Mouse (Mus musculus) forebrain, embryonic 15.5 days (tissue): ENCODE results near the gene Prelid1. TPM values are rescaled to one million over a fixed set of nuclear protein-coding genes. Genes with fewer than 3 reads are reported as not detected.

Experiments
- ATAC-seq: fragments of 200-750 bp; cut with Nextera tagmentation; replicated peaks from 2 replicates; pipeline ENCODE4 v1.8.0; 2017; ENCODE audit warnings: mild to moderate bottlenecking, moderate TSS enrichment, moderate library complexity
- H3K27ac ChIP-seq: fragments of 300-500 bp; sonication (generic); replicated peaks from 2 replicates; pipeline ENCODE4 v1.5.1; 2015; ENCODE audit warnings: mild to moderate bottlenecking, inconsistent platforms
- H3K27me3 ChIP-seq: fragments of 300-500 bp; sonication (generic); 2 replicates; pipeline ENCODE4 v1.6.1; 2015; ENCODE audit warnings: inconsistent platforms
- H3K36me3 ChIP-seq: fragments of 300-500 bp; sonication (generic); 2 replicates; pipeline ENCODE4 v1.6.1; 2015; ENCODE audit warnings: mild to moderate bottlenecking, inconsistent platforms
- H3K4me1 ChIP-seq: fragments of 300-500 bp; sonication (generic); 2 replicates; pipeline ENCODE4 v1.6.1; 2015; ENCODE audit warnings: inconsistent platforms
- H3K4me2 ChIP-seq: fragments of 300-500 bp; sonication (generic); replicated peaks from 2 replicates; pipeline ENCODE4 v1.6.1; 2015; ENCODE audit warnings: mild to moderate bottlenecking, inconsistent platforms
- H3K4me3 ChIP-seq: fragments of 300-500 bp; sonication (generic); 2 replicates; pipeline ENCODE4 v1.5.1; 2015; ENCODE audit warnings: mild to moderate bottlenecking, inconsistent platforms
- H3K9ac ChIP-seq: fragments of 300-500 bp; sonication (generic); replicated peaks from 2 replicates; pipeline ENCODE4 v1.6.1; 2015; ENCODE audit warnings: mild to moderate bottlenecking, inconsistent platforms
- H3K9me3 ChIP-seq: fragments of 300-500 bp; sonication (generic); 2 replicates; pipeline ENCODE4 v1.6.1; 2016; ENCODE audit warnings: inconsistent platforms
- WGBS: fragments of 180-500 bp; shearing (Covaris S2); methylation state at CpG from one replicate; pipeline ENCODE4 v1.1.7; 2015; ENCODE audit warnings: mixed read lengths; 5-methylcytosine and 5-hydroxymethylcytosine counted together
- polyA plus RNA-seq: library from polyadenylated mRNA; unstranded; fragments of >200 nt; fragmentation: Nextera tagmentation; extraction: Ambion mirVana; gene quantifications from 2 replicates; pipeline ENCODE4 v1.2.1, GENCODE M21; 2015

Gene Prelid1
- polyA plus RNA-seq, 1 experiment from 2014 or later, result 303 TPM

DNA sequence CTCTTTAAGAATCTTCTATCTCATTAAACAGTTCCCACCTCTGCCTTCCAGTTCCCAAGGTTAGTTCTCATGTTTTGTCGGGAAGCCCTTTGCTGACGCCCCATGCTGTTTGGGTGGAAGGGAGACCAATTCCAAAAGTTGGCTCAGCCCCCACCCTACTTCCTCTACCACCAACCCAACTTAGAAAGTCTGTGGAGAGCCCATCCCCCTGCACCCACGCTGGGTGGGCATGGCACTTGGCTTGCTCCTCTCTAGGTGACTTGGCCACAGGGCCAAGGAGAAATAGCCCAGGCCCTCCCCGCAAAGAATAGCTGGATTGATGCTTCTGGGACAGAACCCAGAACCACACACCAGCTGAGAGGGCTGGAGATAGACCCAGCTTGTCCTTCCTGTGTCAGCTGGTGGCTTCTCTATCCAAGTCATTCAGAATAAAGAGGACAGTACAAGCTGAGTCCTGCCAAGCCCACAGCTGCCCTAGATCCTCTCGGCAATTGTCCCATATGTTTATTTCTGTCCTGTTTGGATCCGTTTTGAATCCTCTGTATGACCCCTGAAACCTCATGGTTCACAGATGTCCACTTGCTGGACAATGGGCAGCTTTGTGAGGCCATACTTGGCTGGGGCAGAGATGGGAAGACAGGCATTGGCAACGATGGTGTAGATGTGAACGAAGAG is 50.8 kb downstream of the Prelid1 start:
- no peak overlapping the region for H3K9ac ChIP-seq
- no peaks in the 10 kb centered on the region for H3K4me1 ChIP-seq
- no peaks in the 10 kb centered on the region for H3K9me3 ChIP-seq
- 71% methylated on average over 8 of the region's 8 CpGs for WGBS
- no peak overlapping the region for H3K27ac ChIP-seq
- no peaks in the 10 kb centered on the region for H3K36me3 ChIP-seq
- 0 out of 2 replicates have a peak, but pooled peaks cover 11% of the 10 kb centered on the region for H3K27me3 ChIP-seq
- H3K4me3 ChIP-seq, result no peak overlapping the region
- ATAC-seq, result no peak
- H3K4me2 ChIP-seq, result no peak overlapping the region

- Histone ChIP-seq H3K4me2 (no peak overlapping the region), H3K27ac (no peak overlapping the region), H3K36me3 (no peaks in the 10 kb centered on the region), H3K27me3 (0 out of 2 replicates have a peak, but pooled peaks cover 11% of the 10 kb centered on the region), H3K4me1 (no peaks in the 10 kb centered on the region), H3K9ac (no peak overlapping the region), H3K9me3 (no peaks in the 10 kb centered on the region), H3K4me3 (no peak overlapping the region)
- WGBS, result 53% methylated on average over 5 of the region's 5 CpGs
- ATAC-seq, result no peak
Measured at GRCm38 (mm10) chr13:55371740-55372139, 51.4 kb downstream of the Prelid1 start.

- Histone ChIP-seq H3K4me3 (no peak overlapping the region), H3K36me3 (no peaks in the 10 kb centered on the region), H3K9me3 (no peaks in the 10 kb centered on the region), H3K27me3 (peaks cover 19% of the 10 kb centered on the region), H3K27ac (no peak overlapping the region), H3K4me2 (no peak overlapping the region), H3K9ac (no peak overlapping the region), H3K4me1 (no peaks in the 10 kb centered on the region)
- ATAC-seq, result no peak
- WGBS, result 75% methylated on average over 6 of the region's 6 CpGs
Measured at GRCm38 (mm10) chr13:55374206-55374924, 54.1 kb downstream of the Prelid1 start.

Other genes with a start within 250 kb of the Prelid1 start
- gene Uimc1, start 220.2 kb upstream of the Prelid1 start, polyA plus RNA-seq, result 21.9 and 23.9 TPM in 2 replicates
- 25.5 and 26.2 TPM in 2 replicates for gene Zfp346, start 215.2 kb upstream of the Prelid1 start, polyA plus RNA-seq
- not detected in 2 replicates for gene Gm17617, start 187.0 kb upstream of the Prelid1 start, polyA plus RNA-seq
- gene Fgfr4, start 167.9 kb upstream of the Prelid1 start, polyA plus RNA-seq, result 0.51 and 1.1 TPM in 2 replicates
- 59.3 and 59.5 TPM in 2 replicates for gene Nsd1, start 110.7 kb upstream of the Prelid1 start, polyA plus RNA-seq
- 114 and 118 TPM in 2 replicates for gene Rab24, start 1.4 kb downstream of the Prelid1 start, polyA plus RNA-seq
- 28.9 and 30.0 TPM in 2 replicates for gene Mxd3, start 9.3 kb downstream of the Prelid1 start, polyA plus RNA-seq
- gene Lman2, start 42.3 kb downstream of the Prelid1 start, polyA plus RNA-seq, result 56.7 and 58.0 TPM in 2 replicates
- 0.37 and 0.81 TPM in 2 replicates for gene Rgs14, start 49.2 kb downstream of the Prelid1 start, polyA plus RNA-seq
- gene Slc34a1, start 77.7 kb downstream of the Prelid1 start, polyA plus RNA-seq, result not detected in 2 replicates
- gene Pfn3, start 94.7 kb downstream of the Prelid1 start, polyA plus RNA-seq, result 0.63 TPM in 1 of 2 replicates, not detected in the other
- gene F12, start 106.3 kb downstream of the Prelid1 start, polyA plus RNA-seq, result 0.09 TPM in 1 of 2 replicates, not detected in the other
- gene Grk6, start 124.6 kb downstream of the Prelid1 start, polyA plus RNA-seq, result 46.1 and 47.6 TPM in 2 replicates
- gene Prr7, start 143.8 kb downstream of the Prelid1 start, polyA plus RNA-seq, result 3.2 and 3.4 TPM in 2 replicates
- gene Dbn1, start 167.6 kb downstream of the Prelid1 start, polyA plus RNA-seq, result 732 and 750 TPM in 2 replicates
- 135 and 138 TPM in 2 replicates for gene Pdlim7, start 193.2 kb downstream of the Prelid1 start, polyA plus RNA-seq
- gene Dok3, start 208.8 kb downstream of the Prelid1 start, polyA plus RNA-seq, result 3.6 and 4.0 TPM in 2 replicates
- 67.2 and 68.4 TPM in 2 replicates for gene Ddx41, start 216.2 kb downstream of the Prelid1 start, polyA plus RNA-seq